Mouse (Mus musculus) midbrain, embryonic 10.5 days (tissue): ENCODE data around the gene Atf5. TPM values are rescaled to one million over a fixed set of nuclear protein-coding genes. Genes with fewer than 3 reads are reported as not detected.

Experiments
- DNase-seq: peaks from one replicate; pipeline ENCODE4 v3.0.0-alpha.2; 2017; ENCODE audit warnings: low spot score
- H3K27ac ChIP-seq: fragments of 300-500 bp; sonication (generic); replicated peaks from 2 replicates; pipeline ENCODE4 v1.5.1; 2016; ENCODE audit warnings: mild to moderate bottlenecking
- H3K27me3 ChIP-seq: fragments of 300-500 bp; sonication (generic); 2 replicates; pipeline ENCODE4 v1.6.1; 2016; ENCODE audit warnings: low read depth, mild to moderate bottlenecking; ENCODE audit not compliant: poor library complexity, severe bottlenecking
- H3K36me3 ChIP-seq: fragments of 300-500 bp; sonication (generic); 2 replicates; pipeline ENCODE4 v1.6.1; 2016; ENCODE audit warnings: mild to moderate bottlenecking, moderate library complexity
- H3K4me1 ChIP-seq: fragments of 300-500 bp; sonication (generic); 2 replicates; pipeline ENCODE4 v1.6.1; 2016
- H3K4me3 ChIP-seq: fragments of 300-500 bp; sonication (generic); 2 replicates; pipeline ENCODE4 v1.5.1; 2016; ENCODE audit warnings: mild to moderate bottlenecking, moderate library complexity
- H3K9me3 ChIP-seq: fragments of 300-500 bp; sonication (generic); replicated peaks from 2 replicates; pipeline ENCODE4 v1.6.1; 2016; ENCODE audit warnings: mild to moderate bottlenecking
- WGBS: fragments of 180-500 bp; shearing (Covaris S2); methylation state at CpG from one replicate; pipeline ENCODE4 v1.1.7; 2016; 5-methylcytosine and 5-hydroxymethylcytosine counted together
- microRNA counts: library from miRNA; unstranded; fragments of <30 nt; microRNA quantifications from one replicate; lab custom pipeline; 2017
- microRNA-seq: library from miRNA; unstranded; fragments of <30 nt; microRNA quantifications from one replicate; pipeline ENCODE4, GENCODE M21; 2017
- polyA plus RNA-seq: library from polyadenylated mRNA; unstranded; fragments of >200 nt; fragmentation: Nextera tagmentation; extraction: Ambion mirVana; gene quantifications from 2 replicates; pipeline ENCODE4 v1.2.1, GENCODE M21; 2016

Atf5 gene
- polyA plus RNA-seq, 1 experiment from 2014 or later: 4.6 TPM

DNA sequence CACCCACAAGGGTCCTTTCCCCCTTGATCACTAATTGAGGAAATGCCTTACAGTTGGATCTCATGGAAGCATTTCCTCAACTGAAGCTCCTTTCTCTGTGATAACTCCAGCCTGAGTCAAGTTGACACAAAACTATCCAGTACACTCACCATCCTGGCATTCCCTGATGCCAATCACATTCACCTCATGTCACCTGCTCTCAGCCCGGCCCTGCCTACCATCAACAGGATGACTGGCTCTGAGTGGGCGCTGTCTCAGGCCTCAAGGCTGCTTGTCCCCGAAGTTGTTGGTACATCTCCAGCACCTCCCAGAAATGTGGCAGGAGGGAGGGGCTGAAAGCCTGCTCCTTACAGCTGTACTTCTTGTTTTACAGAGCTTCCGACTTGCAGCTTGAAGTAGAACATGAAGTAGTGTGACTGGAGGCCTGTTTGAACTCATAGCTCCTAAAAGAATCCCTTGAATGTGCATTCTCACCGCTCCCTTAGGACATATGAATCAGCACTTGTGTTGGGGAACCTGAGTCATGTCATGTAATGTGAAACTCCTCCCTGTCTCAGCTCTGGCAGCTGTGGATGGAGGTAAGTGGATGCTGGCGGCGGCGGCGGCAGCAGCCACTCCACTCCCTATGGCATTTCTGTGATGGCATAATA is 39.5 kb downstream of the Atf5 start:
- Histone ChIP-seq H3K36me3 (peaks cover 57% of the 10 kb centered on the region), H3K4me3 (no peak overlapping the region), H3K27ac (no peak overlapping the region), H3K27me3 (no peaks in the 10 kb centered on the region), H3K9me3 (no peaks in the 10 kb centered on the region), H3K4me1 (no peaks in the 10 kb centered on the region)
- no peak for DNase-seq
- 95% methylated on average over 9 of the region's 9 CpGs for WGBS

DNA sequence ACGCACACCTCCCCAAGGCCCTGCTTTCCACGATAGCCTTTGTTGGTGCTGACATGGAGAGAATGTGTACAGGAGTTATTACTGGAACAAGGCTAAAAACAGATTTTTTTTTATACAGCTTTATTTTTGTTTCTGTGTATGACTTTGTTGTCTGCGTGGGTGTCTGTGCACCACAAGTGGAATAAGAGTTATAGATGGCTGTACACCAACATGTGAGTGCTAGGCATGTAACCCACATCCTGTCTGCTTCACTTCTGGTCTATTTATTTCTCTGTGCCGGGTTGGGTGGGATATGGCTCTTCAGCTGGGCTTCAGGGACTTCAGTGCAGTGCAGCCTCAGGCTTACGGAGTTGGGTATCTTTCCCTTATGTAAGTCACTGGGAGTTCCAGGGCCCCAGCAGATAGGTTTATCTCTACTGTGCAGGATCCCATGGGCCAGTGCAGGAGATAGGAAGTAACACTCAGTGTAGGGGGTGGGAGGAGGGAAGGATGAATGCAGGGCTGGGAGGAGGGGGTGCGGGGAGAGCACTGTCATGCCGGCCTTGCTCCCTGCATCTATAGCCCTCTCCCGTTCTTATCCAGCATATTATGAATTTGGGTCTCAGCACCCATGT is 43.8 kb downstream of the Atf5 start:
- DNase-seq: no peak
- Histone ChIP-seq H3K4me3 (no peak overlapping the region), H3K36me3 (peaks cover 91% of the 10 kb centered on the region), H3K27me3 (no peaks in the 10 kb centered on the region), H3K4me1 (no peaks in the 10 kb centered on the region), H3K27ac (no peak overlapping the region), H3K9me3 (no peaks in the 10 kb centered on the region)
- WGBS: 88% methylated on average over 8 of the region's 8 CpGs

DNA sequence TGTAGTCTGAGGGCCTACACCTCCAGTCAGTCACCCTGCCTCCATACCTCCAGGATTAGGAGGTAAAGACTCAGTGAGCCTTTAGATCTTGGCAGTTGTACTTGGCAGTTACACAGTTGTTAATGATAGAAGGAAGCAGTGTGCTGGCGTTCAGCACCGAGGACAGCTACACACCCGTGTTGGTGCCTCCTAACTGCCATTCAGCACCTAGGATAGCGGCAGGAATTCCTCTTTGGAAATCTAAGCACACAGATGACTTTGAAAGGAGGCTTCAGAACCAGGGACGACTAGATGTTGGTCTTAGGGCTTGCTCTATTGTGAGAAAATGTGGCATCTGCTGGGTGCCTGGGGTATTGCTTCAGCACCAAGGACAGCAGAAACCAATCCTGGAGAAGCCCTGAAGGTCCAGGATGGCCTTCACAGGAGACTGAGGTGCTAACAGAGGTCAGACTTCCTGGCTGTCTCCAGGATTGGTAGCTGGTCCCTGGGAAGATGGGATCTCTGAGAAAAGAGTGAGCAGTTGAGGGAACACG is 46.3 kb downstream of the Atf5 start:
- Histone ChIP-seq H3K4me3 (no peak overlapping the region), H3K9me3 (no peaks in the 10 kb centered on the region), H3K27ac (no peak overlapping the region), H3K27me3 (no peaks in the 10 kb centered on the region), H3K4me1 (no peaks in the 10 kb centered on the region), H3K36me3 (peaks cover 94% of the 10 kb centered on the region)
- 15% methylated on average over 6 of the region's 6 CpGs for WGBS
- DNase-seq: peak; percentile 62

DNA sequence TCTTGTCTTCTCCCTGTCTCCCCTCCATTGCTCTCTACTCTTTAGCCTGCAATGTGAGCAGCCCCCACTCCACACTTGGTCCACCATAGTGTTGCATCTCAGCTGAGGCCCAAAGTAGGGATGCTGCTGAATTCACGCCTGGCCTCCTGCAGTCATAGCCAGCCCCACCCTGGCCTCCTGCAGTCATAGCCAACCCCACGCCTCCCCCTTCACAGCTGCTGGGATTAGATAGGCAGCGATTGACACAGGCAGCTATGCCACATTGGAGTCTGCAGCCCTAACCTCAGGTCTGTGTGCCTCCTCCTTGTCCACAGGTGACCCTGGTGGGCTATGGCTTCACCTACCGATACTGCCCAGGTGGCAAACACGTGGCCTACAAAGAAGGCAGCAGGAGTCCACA is 48.3 kb downstream of the Atf5 start:
- Histone ChIP-seq H3K27ac (no peak overlapping the region), H3K4me1 (no peaks in the 10 kb centered on the region), H3K36me3 (peaks cover 93% of the 10 kb centered on the region), H3K4me3 (no peak overlapping the region), H3K9me3 (no peaks in the 10 kb centered on the region), H3K27me3 (no peaks in the 10 kb centered on the region)
- no peak for DNase-seq
- WGBS: 81% methylated on average over 5 of the region's 5 CpGs

MicroRNAs within 50 kb of the gene (microRNA counts, 519-probe panel; counts per million panel counts)
- not detected for microRNA mmu-miR-707 (lab: Ali Mortazavi, UCI)

Small RNA genes lying within 50 kb of the gene (microRNA-seq; reads per million reads assigned to microRNA genes)
- gene Mir707: not detected

Other genes with a start within 250 kb of the Atf5 start
- 0.36 and 0.42 TPM in 2 replicates for gene Napsa, start 244.3 kb downstream of the Atf5 start, polyA plus RNA-seq
- gene Kcnc3, start 226.0 kb downstream of the Atf5 start, polyA plus RNA-seq: 1.1 and 1.2 TPM in 2 replicates
- 1.0 and 1.1 TPM in 2 replicates for gene Myh14, start 145.8 kb downstream of the Atf5 start, polyA plus RNA-seq
- gene Izumo2, start 107.9 kb downstream of the Atf5 start, polyA plus RNA-seq: not detected in 2 replicates
- 44.7 and 49.5 TPM in 2 replicates for gene Vrk3, start 68.2 kb downstream of the Atf5 start, polyA plus RNA-seq
- 3.2 and 3.6 TPM in 2 replicates for gene Zfp473, start 65.6 kb downstream of the Atf5 start, polyA plus RNA-seq
- gene Nup62, start 570 bp downstream of the Atf5 start, polyA plus RNA-seq: 154 and 162 TPM in 2 replicates
- gene Il4i1, start 271 bp downstream of the Atf5 start, polyA plus RNA-seq: 1.2 and 1.8 TPM in 2 replicates
- 89.5 and 98.1 TPM in 2 replicates for gene Akt1s1, start 32.3 kb upstream of the Atf5 start, polyA plus RNA-seq
- gene Tbc1d17, start 32.4 kb upstream of the Atf5 start, polyA plus RNA-seq: 77.8 and 89.4 TPM in 2 replicates
- 38.1 and 38.4 TPM in 2 replicates for gene Pnkp, start 40.5 kb upstream of the Atf5 start, polyA plus RNA-seq
- 478 and 516 TPM in 2 replicates for gene Ptov1, start 53.1 kb upstream of the Atf5 start, polyA plus RNA-seq
- gene Med25, start 76.1 kb upstream of the Atf5 start, polyA plus RNA-seq: 213 and 220 TPM in 2 replicates
- gene Fuz, start 79.4 kb upstream of the Atf5 start, polyA plus RNA-seq: 26.9 and 30.6 TPM in 2 replicates
- gene Ap2a1, start 112.8 kb upstream of the Atf5 start, polyA plus RNA-seq: 74.2 and 77.0 TPM in 2 replicates
- 0.11 and 0.14 TPM in 2 replicates for gene Tsks, start 126.5 kb upstream of the Atf5 start, polyA plus RNA-seq
- gene Cpt1c, start 158.2 kb upstream of the Atf5 start, polyA plus RNA-seq: 22.3 and 26.8 TPM in 2 replicates
- gene Prmt1, start 169.9 kb upstream of the Atf5 start, polyA plus RNA-seq: 908 and 945 TPM in 2 replicates
- 69.5 and 71.2 TPM in 2 replicates for gene Irf3, start 181.0 kb upstream of the Atf5 start, polyA plus RNA-seq
- 77.4 and 78.4 TPM in 2 replicates for gene Bcl2l12, start 182.1 kb upstream of the Atf5 start, polyA plus RNA-seq
- 39.6 and 44.8 TPM in 2 replicates for gene Scaf1, start 199.7 kb upstream of the Atf5 start, polyA plus RNA-seq
- gene Rras, start 201.3 kb upstream of the Atf5 start, polyA plus RNA-seq: 22.0 and 23.6 TPM in 2 replicates
- 10.8 and 11.3 TPM in 2 replicates for gene Prr12, start 236.2 kb upstream of the Atf5 start, polyA plus RNA-seq
- 63.0 and 66.7 TPM in 2 replicates for gene Nosip, start 245.8 kb upstream of the Atf5 start, polyA plus RNA-seq
- 17.0 and 17.3 TPM in 2 replicates for gene Prrg2, start 246.0 kb upstream of the Atf5 start, polyA plus RNA-seq